Mouse (Mus musculus): ENCODE measurements around the gene Jak3.

GRCm38 (mm10) chr8:71677555-71677954, 1.5 kb downstream of the Jak3 start:
- TF ChIP-seq CTCF (IDR thresholded peaks at IDR 0.05; ENCODE audit: low read depth) = no peak
- TF ChIP-seq EP300 (optimal IDR thresholded peaks at IDR 0.05) = no peak
